Mouse (Mus musculus): ENCODE measurements at regions not wholly inside any gene's neighbourhood (a gene's known extent, or its start where the extent isn't known, plus 50 kb on each side); places are given as distances from the start of the nearest gene placed in this dataset.
A peak's percentile ranks its signal among the peaks of the same experiment; 100 is the strongest.

- TF ChIP-seq CTCF (IDR thresholded peaks at IDR 0.05; ENCODE audit: insufficient read depth, low read depth, low read length) (no peak), POLR2A (IDR thresholded peaks at IDR 0.05; ENCODE audit: insufficient read depth, low read depth, low read length) (no peak)
- Histone ChIP-seq H3K27ac (ENCODE audit: insufficient read depth, low read depth, low read length) (no peak overlapping the region), H3K4me3 (ENCODE audit: insufficient read depth, low read depth, low read length) (no peak overlapping the region), H3K4me1 (ENCODE audit: control insufficient read depth, insufficient read depth, low read length) (no peaks in the 10 kb centered on the region)
- WGBS = 90% methylated on average over 3 of the region's 3 CpGs
These were observed 397.6 kb upstream of the Kif2a start for GRCm38 (mm10) chr13:107419363-107420155.

GRCm38 (mm10) chr13:107410267-107410666 is 388.3 kb upstream of the Kif2a start:
- Histone ChIP-seq H3K27ac (ENCODE audit: insufficient read depth, low read depth, low read length) (no peak overlapping the region), H3K4me3 (ENCODE audit: insufficient read depth, low read depth, low read length) (no peak overlapping the region), H3K4me1 (ENCODE audit: control insufficient read depth, insufficient read depth, low read length) (0 out of 2 replicates have a peak, but pooled peaks cover 3% of the 10 kb centered on the region)
- TF ChIP-seq CTCF (IDR thresholded peaks at IDR 0.05; ENCODE audit: insufficient read depth, low read depth, low read length) (no peak), POLR2A (IDR thresholded peaks at IDR 0.05; ENCODE audit: insufficient read depth, low read depth, low read length) (no peak)

GRCm38 (mm10) chr13:107407674-107408026 is 385.7 kb upstream of the Kif2a start:
- Histone ChIP-seq H3K4me1 (ENCODE audit: control insufficient read depth, insufficient read depth, low read length) (0 out of 2 replicates have a peak, but pooled peaks cover 3% of the 10 kb centered on the region), H3K4me3 (ENCODE audit: insufficient read depth, low read depth, low read length) (no peak overlapping the region), H3K27ac (ENCODE audit: insufficient read depth, low read depth, low read length) (0 out of 2 replicates have a peak overlapping the region, but pooled peaks have one; percentile 44)
- TF ChIP-seq CTCF (IDR thresholded peaks at IDR 0.05; ENCODE audit: insufficient read depth, low read depth, low read length) (no peak), POLR2A (IDR thresholded peaks at IDR 0.05; ENCODE audit: insufficient read depth, low read depth, low read length) (no peak)
- WGBS = 23% methylated on average over 5 of the region's 5 CpGs

- Histone ChIP-seq H3K4me3 (ENCODE audit: insufficient read depth, low read depth, low read length) (no peak overlapping the region), H3K27ac (ENCODE audit: insufficient read depth, low read depth, low read length) (peak overlapping the region; percentile 44; the same call in 1 of the 2 replicates), H3K4me1 (ENCODE audit: control insufficient read depth, insufficient read depth, low read length) (0 out of 2 replicates have a peak, but pooled peaks cover 3% of the 10 kb centered on the region)
- TF ChIP-seq CTCF (IDR thresholded peaks at IDR 0.05; ENCODE audit: insufficient read depth, low read depth, low read length) (no peak), POLR2A (IDR thresholded peaks at IDR 0.05; ENCODE audit: insufficient read depth, low read depth, low read length) (no peak)
- 32% methylated on average over 5 of the region's 5 CpGs for WGBS
These were observed 385.2 kb upstream of the Kif2a start for GRCm38 (mm10) chr13:107406977-107407673.

- no peaks in the 10 kb centered on the region for H3K4me1 ChIP-seq (ENCODE audit: control insufficient read depth, insufficient read depth, low read length)
- WGBS = 55% methylated on average over 8 of the region's 8 CpGs
- H3K27ac ChIP-seq (ENCODE audit: insufficient read depth, low read depth, low read length) = no peak overlapping the region
- TF ChIP-seq CTCF (IDR thresholded peaks at IDR 0.05; ENCODE audit: insufficient read depth, low read depth, low read length) = no peak
- no peak for TF ChIP-seq POLR2A (IDR thresholded peaks at IDR 0.05; ENCODE audit: insufficient read depth, low read depth, low read length)
- no peak overlapping the region for H3K4me3 ChIP-seq (ENCODE audit: insufficient read depth, low read depth, low read length)
These were observed 376.9 kb upstream of the Kif2a start for GRCm38 (mm10) chr13:107398621-107399363.

GRCm38 (mm10) chr13:107396036-107396435 is 374.1 kb upstream of the Kif2a start:
- H3K27ac ChIP-seq (ENCODE audit: insufficient read depth, low read depth, low read length) = no peak overlapping the region
- no peak overlapping the region for H3K4me3 ChIP-seq (ENCODE audit: insufficient read depth, low read depth, low read length)
- TF ChIP-seq POLR2A (IDR thresholded peaks at IDR 0.05; ENCODE audit: insufficient read depth, low read depth, low read length) = no peak
- TF ChIP-seq CTCF (IDR thresholded peaks at IDR 0.05; ENCODE audit: insufficient read depth, low read depth, low read length) = no peak
- WGBS = 90% methylated on average over 2 of the region's 2 CpGs
- H3K4me1 ChIP-seq (ENCODE audit: control insufficient read depth, insufficient read depth, low read length) = no peaks in the 10 kb centered on the region

- Histone ChIP-seq H3K4me3 (ENCODE audit: insufficient read depth, low read depth, low read length) (no peak overlapping the region), H3K4me1 (ENCODE audit: control insufficient read depth, insufficient read depth, low read length) (no peaks in the 10 kb centered on the region), H3K27ac (ENCODE audit: insufficient read depth, low read depth, low read length) (no peak overlapping the region)
- TF ChIP-seq CTCF (IDR thresholded peaks at IDR 0.05; ENCODE audit: insufficient read depth, low read depth, low read length) (no peak), POLR2A (IDR thresholded peaks at IDR 0.05; ENCODE audit: insufficient read depth, low read depth, low read length) (no peak)
- 79% methylated on average over 1 of the region's 1 CpGs for WGBS
These were observed 372.5 kb upstream of the Kif2a start for GRCm38 (mm10) chr13:107394451-107394850.

- WGBS = 90% methylated on average over 4 of the region's 4 CpGs
- no peak overlapping the region for H3K27ac ChIP-seq (ENCODE audit: insufficient read depth, low read depth, low read length)
- H3K4me3 ChIP-seq (ENCODE audit: insufficient read depth, low read depth, low read length) = no peak overlapping the region
- H3K4me1 ChIP-seq (ENCODE audit: control insufficient read depth, insufficient read depth, low read length) = no peaks in the 10 kb centered on the region
- TF ChIP-seq POLR2A (IDR thresholded peaks at IDR 0.05; ENCODE audit: insufficient read depth, low read depth, low read length) (no peak), CTCF (IDR thresholded peaks at IDR 0.05; ENCODE audit: insufficient read depth, low read depth, low read length) (no peak)
These were observed 367.7 kb upstream of the Kif2a start for GRCm38 (mm10) chr13:107389535-107390150.
